Mouse (Mus musculus) common myeloid progenitor, adult 5-6 weeks (primary cell): ENCODE results near the gene Rxfp2. TPM values are rescaled to one million over a fixed set of nuclear protein-coding genes. Genes with fewer than 3 reads are reported as not detected.
A peak's percentile ranks its signal among the peaks of the same experiment; 100 is the strongest.

Experiments used
- ATAC-seq: replicated peaks from 2 replicates; pipeline ENCODE4 v1.8.0; 2016; ENCODE audit warnings: low read depth, mild to moderate bottlenecking, moderate TSS enrichment, inconsistent platforms; ENCODE audit not compliant: poor library complexity, severe bottlenecking
- total RNA-seq: library from RNA; stranded (forward); fragments of 200-1000, 187-1606 nt; gene quantifications from 2 replicates; pipeline ENCODE4 v1.2.3, GENCODE M21; 2017

The Rxfp2 gene
- not detected in 2 replicates for total RNA-seq

GRCm38 (mm10) chr5:150018656-150019055 is at the start of gene Rxfp2:
Gene Rxfp2 (plus strand): TSS chr5:150018675.
- ATAC-seq, result no peak

GRCm38 (mm10) chr5:149970261-149970660 is 48.2 kb upstream of the Rxfp2 start:
- ATAC-seq, result no peak

GRCm38 (mm10) chr5:149977027-149977426 is 41.4 kb upstream of the Rxfp2 start:
- ATAC-seq, result no peak

- ATAC-seq, result no peak
Measured at GRCm38 (mm10) chr5:149983621-149984020, 34.9 kb upstream of the Rxfp2 start.

- ATAC-seq, result no peak
Measured at GRCm38 (mm10) chr5:149994578-149994977, 23.9 kb upstream of the Rxfp2 start.

GRCm38 (mm10) chr5:149996614-149997013 is 21.9 kb upstream of the Rxfp2 start:
- ATAC-seq, result no peak

GRCm38 (mm10) chr5:149997321-149998034 is 21.0 kb upstream of the Rxfp2 start:
- no peak for ATAC-seq

GRCm38 (mm10) chr5:149998311-149998710 is 20.2 kb upstream of the Rxfp2 start:
- ATAC-seq, result no peak

- ATAC-seq, result no peak
Measured at GRCm38 (mm10) chr5:150005355-150005754, 13.1 kb upstream of the Rxfp2 start.

- ATAC-seq, result no peak
Measured at GRCm38 (mm10) chr5:150016861-150017260, 1.6 kb upstream of the Rxfp2 start.

GRCm38 (mm10) chr5:150017672-150018071 is 803 bp upstream of the Rxfp2 start:
- ATAC-seq, result no peak

- peak; percentile 96 for ATAC-seq
Measured at GRCm38 (mm10) chr5:150020851-150021250, 2.4 kb downstream of the Rxfp2 start.

GRCm38 (mm10) chr5:150021805-150022204 is 3.3 kb downstream of the Rxfp2 start:
- no peak for ATAC-seq

GRCm38 (mm10) chr5:150022556-150022955 is 4.1 kb downstream of the Rxfp2 start:
- ATAC-seq, result no peak

- no peak for ATAC-seq
Measured at GRCm38 (mm10) chr5:150023476-150023875, 5.0 kb downstream of the Rxfp2 start.

- ATAC-seq, result no peak
Measured at GRCm38 (mm10) chr5:150024188-150024587, 5.7 kb downstream of the Rxfp2 start.

GRCm38 (mm10) chr5:150024901-150025300 is 6.4 kb downstream of the Rxfp2 start:
- ATAC-seq, result no peak

- no peak for ATAC-seq
Measured at GRCm38 (mm10) chr5:150025326-150025725, 6.9 kb downstream of the Rxfp2 start.

GRCm38 (mm10) chr5:150026509-150027087 is 8.1 kb downstream of the Rxfp2 start:
- no peak for ATAC-seq

- ATAC-seq, result no peak
Measured at GRCm38 (mm10) chr5:150031201-150031600, 12.7 kb downstream of the Rxfp2 start.

GRCm38 (mm10) chr5:150031634-150032033 is 13.2 kb downstream of the Rxfp2 start:
- ATAC-seq, result no peak

GRCm38 (mm10) chr5:150032075-150032492 is 13.6 kb downstream of the Rxfp2 start:
- no peak for ATAC-seq
